Mouse (Mus musculus): ENCODE data around the gene Hmg20b. TPM values are rescaled to one million over a fixed set of nuclear protein-coding genes. Genes with fewer than 3 reads are reported as not detected.

Hmg20b gene
- polyA plus RNA-seq, 1 experiment from 2014 or later: 130 TPM

GRCm38 (mm10) chr10:81363436-81364346, 13.4 kb upstream of the Hmg20b start:
- H3K4me1 ChIP-seq (ENCODE audit: control insufficient read depth, insufficient read depth, low read length): peaks cover 17% of the 10 kb centered on the region
- no peaks in the 10 kb centered on the region for H3K9me3 ChIP-seq (ENCODE audit: control insufficient read depth, low read length)
- peak overlapping the region; percentile 28 for H3K4me3 ChIP-seq (ENCODE audit: low read depth, low read length)
- no peak for DNase-seq (ENCODE audit: low spot score)
- no peak overlapping the region for H3K27ac ChIP-seq (replicated peaks; ENCODE audit: low read depth, low read length)
- H3K9ac ChIP-seq (ENCODE audit: low read length): no peak overlapping the region; the same call in 1 of the 2 replicates
- peaks cover 19% of the 10 kb centered on the region for H3K36me3 ChIP-seq (ENCODE audit: control insufficient read depth, insufficient read depth, low read length)
- peak overlapping the region; percentile 54 for H3K4me2 ChIP-seq (ENCODE audit: low read depth, severe bottlenecking)
- WGBS: 7% methylated on average over 54 of the region's 54 CpGs
- ATAC-seq (ENCODE audit: insufficient number of reproducible peaks, low FRiP score, low TSS enrichment, low read depth): 0 out of 2 replicates have a peak, but pooled peaks have one; percentile 0
- H3K27me3 ChIP-seq (ENCODE audit: control insufficient read depth, insufficient read depth, low read length): peaks cover 27% of the 10 kb centered on the region

- DNase-seq (ENCODE audit: low spot score): no peak
Observed at GRCm38 (mm10) chr10:81362336-81362949, 12.2 kb upstream of the Hmg20b start.

GRCm38 (mm10) chr10:81360721-81361120, 10.4 kb upstream of the Hmg20b start:
- Histone ChIP-seq H3K9ac (ENCODE audit: low read length) (0 out of 2 replicates have a peak overlapping the region, but pooled peaks have one; percentile 0), H3K4me2 (ENCODE audit: low read depth, severe bottlenecking) (no peak overlapping the region), H3K4me1 (ENCODE audit: control insufficient read depth, insufficient read depth, low read length) (peaks cover 30% of the 10 kb centered on the region), H3K27ac (replicated peaks; ENCODE audit: low read depth, low read length) (no peak overlapping the region), H3K4me3 (ENCODE audit: low read depth, low read length) (no peak overlapping the region), H3K9me3 (ENCODE audit: control insufficient read depth, low read length) (no peaks in the 10 kb centered on the region), H3K36me3 (ENCODE audit: control insufficient read depth, insufficient read depth, low read length) (peaks cover 2% of the 10 kb centered on the region; the same call in 1 of the 2 replicates), H3K27me3 (ENCODE audit: control insufficient read depth, insufficient read depth, low read length) (peaks cover 27% of the 10 kb centered on the region)
- ATAC-seq (ENCODE audit: insufficient number of reproducible peaks, low FRiP score, low TSS enrichment, low read depth) (no peak), DNase-seq (ENCODE audit: low spot score) (no peak)
- WGBS: 63% methylated on average over 8 of the region's 8 CpGs

More at GRCm38 (mm10) chr10:81362336-81362949, 12.2 kb upstream of the Hmg20b start:
- no peak overlapping the region for H3K9ac ChIP-seq (ENCODE audit: low read length)
- H3K4me3 ChIP-seq (ENCODE audit: low read depth, low read length): no peak overlapping the region
- WGBS: 74% methylated on average over 12 of the region's 12 CpGs
- no peak overlapping the region for H3K27ac ChIP-seq (replicated peaks; ENCODE audit: low read depth, low read length)
- peaks cover 26% of the 10 kb centered on the region for H3K4me1 ChIP-seq (ENCODE audit: control insufficient read depth, insufficient read depth, low read length)
- no peak for ATAC-seq (ENCODE audit: insufficient number of reproducible peaks, low FRiP score, low TSS enrichment, low read depth)
- peaks cover 9% of the 10 kb centered on the region for H3K36me3 ChIP-seq (ENCODE audit: control insufficient read depth, insufficient read depth, low read length)
- peaks cover 27% of the 10 kb centered on the region for H3K27me3 ChIP-seq (ENCODE audit: control insufficient read depth, insufficient read depth, low read length)
- no peak overlapping the region for H3K4me2 ChIP-seq (ENCODE audit: low read depth, severe bottlenecking)
- no peaks in the 10 kb centered on the region for H3K9me3 ChIP-seq (ENCODE audit: control insufficient read depth, low read length)

GRCm38 (mm10) chr10:81358841-81359240, 8.6 kb upstream of the Hmg20b start:
- peaks cover 14% of the 10 kb centered on the region for H3K27me3 ChIP-seq (ENCODE audit: control insufficient read depth, insufficient read depth, low read length)
- H3K27ac ChIP-seq (replicated peaks; ENCODE audit: low read depth, low read length): no peak overlapping the region
- 67% methylated on average over 1 of the region's 1 CpGs for WGBS
- no peak for ATAC-seq (ENCODE audit: insufficient number of reproducible peaks, low FRiP score, low TSS enrichment, low read depth)
- no peak overlapping the region for H3K4me2 ChIP-seq (ENCODE audit: low read depth, severe bottlenecking)
- no peaks in the 10 kb centered on the region for H3K9me3 ChIP-seq (ENCODE audit: control insufficient read depth, low read length)
- H3K36me3 ChIP-seq (ENCODE audit: control insufficient read depth, insufficient read depth, low read length): peaks cover 2% of the 10 kb centered on the region; the same call in 1 of the 2 replicates
- H3K4me3 ChIP-seq (ENCODE audit: low read depth, low read length): 0 out of 2 replicates have a peak overlapping the region, but pooled peaks have one; percentile 77
- peaks cover 18% of the 10 kb centered on the region for H3K4me1 ChIP-seq (ENCODE audit: control insufficient read depth, insufficient read depth, low read length)
- DNase-seq (ENCODE audit: low spot score): no peak
- no peak overlapping the region for H3K9ac ChIP-seq (ENCODE audit: low read length)

GRCm38 (mm10) chr10:81358209-81358608, 7.9 kb upstream of the Hmg20b start:
- Histone ChIP-seq H3K36me3 (ENCODE audit: control insufficient read depth, insufficient read depth, low read length) (peaks cover 2% of the 10 kb centered on the region; the same call in 1 of the 2 replicates), H3K27me3 (ENCODE audit: control insufficient read depth, insufficient read depth, low read length) (peaks cover 7% of the 10 kb centered on the region), H3K9ac (ENCODE audit: low read length) (peak overlapping the region; percentile 75), H3K27ac (replicated peaks; ENCODE audit: low read depth, low read length) (no peak overlapping the region), H3K9me3 (ENCODE audit: control insufficient read depth, low read length) (no peaks in the 10 kb centered on the region), H3K4me2 (ENCODE audit: low read depth, severe bottlenecking) (peak overlapping the region; percentile 99), H3K4me1 (ENCODE audit: control insufficient read depth, insufficient read depth, low read length) (peaks cover 13% of the 10 kb centered on the region; the same call in 1 of the 2 replicates), H3K4me3 (ENCODE audit: low read depth, low read length) (peak overlapping the region; percentile 77)
- ATAC-seq (ENCODE audit: insufficient number of reproducible peaks, low FRiP score, low TSS enrichment, low read depth) (no peak), DNase-seq (ENCODE audit: low spot score) (no peak)
- WGBS: 29% methylated on average over 4 of the region's 4 CpGs

GRCm38 (mm10) chr10:81356991-81357844, 6.9 kb upstream of the Hmg20b start, which contains the start of gene Mfsd12:
Mfsd12 (plus strand) TSS chr10:81357491.
- Histone ChIP-seq H3K27me3 (ENCODE audit: control insufficient read depth, insufficient read depth, low read length) (no peaks in the 10 kb centered on the region), H3K4me3 (ENCODE audit: low read depth, low read length) (peak within 1 kb of the TSS; percentile 77), H3K4me2 (ENCODE audit: low read depth, severe bottlenecking) (peak within 1 kb of the TSS; percentile 99), H3K4me1 (ENCODE audit: control insufficient read depth, insufficient read depth, low read length) (peaks cover 13% of the 10 kb centered on the region; the same call in 1 of the 2 replicates), H3K27ac (replicated peaks; ENCODE audit: low read depth, low read length) (no peak within 1 kb of the TSS), H3K9me3 (ENCODE audit: control insufficient read depth, low read length) (no peaks in the 10 kb centered on the region), H3K9ac (ENCODE audit: low read length) (peak within 1 kb of the TSS; percentile 75), H3K36me3 (ENCODE audit: control insufficient read depth, insufficient read depth, low read length) (peaks cover 2% of the 10 kb centered on the region; the same call in 1 of the 2 replicates)
- 2% methylated on average over 73 of the region's 79 CpGs for WGBS
- peak; percentile 86 for DNase-seq (ENCODE audit: low spot score)
- peak; percentile 85 for ATAC-seq (ENCODE audit: insufficient number of reproducible peaks, low FRiP score, low TSS enrichment, low read depth)

- no peak for ATAC-seq (ENCODE audit: insufficient number of reproducible peaks, low FRiP score, low TSS enrichment, low read depth)
- no peak overlapping the region for H3K9ac ChIP-seq (ENCODE audit: low read length)
- no peak overlapping the region for H3K27ac ChIP-seq (replicated peaks; ENCODE audit: low read depth, low read length)
- peak overlapping the region; percentile 77; the same call in 1 of the 2 replicates for H3K4me3 ChIP-seq (ENCODE audit: low read depth, low read length)
- H3K4me2 ChIP-seq (ENCODE audit: low read depth, severe bottlenecking): peak overlapping the region; percentile 99
- no peaks in the 10 kb centered on the region for H3K9me3 ChIP-seq (ENCODE audit: control insufficient read depth, low read length)
- no peak for DNase-seq (ENCODE audit: low spot score)
- peaks cover 13% of the 10 kb centered on the region; the same call in 1 of the 2 replicates for H3K4me1 ChIP-seq (ENCODE audit: control insufficient read depth, insufficient read depth, low read length)
- WGBS: 48% methylated on average over 12 of the region's 12 CpGs
- peaks cover 2% of the 10 kb centered on the region; the same call in 1 of the 2 replicates for H3K36me3 ChIP-seq (ENCODE audit: control insufficient read depth, insufficient read depth, low read length)
- no peaks in the 10 kb centered on the region for H3K27me3 ChIP-seq (ENCODE audit: control insufficient read depth, insufficient read depth, low read length)
Observed at GRCm38 (mm10) chr10:81356352-81356990, 6.2 kb upstream of the Hmg20b start.
